Mouse (Mus musculus): ENCODE measurements at regions not wholly inside any gene's neighbourhood (a gene's known extent, or its start where the extent isn't known, plus 50 kb on each side); places are given as distances from the start of the nearest gene placed in this dataset.

- DNase-seq, result no peak
Observed at GRCm38 (mm10) chr6:112152535-112153364, 120.8 kb upstream of the Lmcd1 start.

- DNase-seq, result no peak
Observed at GRCm38 (mm10) chr6:112167487-112167886, 106.1 kb upstream of the Lmcd1 start.

- DNase-seq, result no peak
Observed at GRCm38 (mm10) chr6:112176344-112176743, 97.2 kb upstream of the Lmcd1 start.

GRCm38 (mm10) chr6:112187636-112188035 lies 85.9 kb upstream of the Lmcd1 start:
- no peak for DNase-seq

GRCm38 (mm10) chr6:112191032-112191431 lies 82.5 kb upstream of the Lmcd1 start:
- DNase-seq, result peak; percentile 45

- peak; percentile 86 for DNase-seq
Observed at GRCm38 (mm10) chr6:112197445-112197844, 76.1 kb upstream of the Lmcd1 start.

- DNase-seq, result no peak
Observed at GRCm38 (mm10) chr6:112199241-112199640, 74.3 kb upstream of the Lmcd1 start.

GRCm38 (mm10) chr6:112202120-112202519 lies 71.4 kb upstream of the Lmcd1 start:
- DNase-seq, result no peak

GRCm38 (mm10) chr6:112203321-112203720 lies 70.2 kb upstream of the Lmcd1 start:
- DNase-seq, result no peak

GRCm38 (mm10) chr6:112204956-112205355 lies 68.6 kb upstream of the Lmcd1 start:
- no peak for DNase-seq

- DNase-seq, result no peak
Observed at GRCm38 (mm10) chr6:112205420-112205995, 68.0 kb upstream of the Lmcd1 start.

GRCm38 (mm10) chr6:112207229-112207628 lies 66.3 kb upstream of the Lmcd1 start:
- DNase-seq, result no peak

- peak; percentile 43 for DNase-seq
Observed at GRCm38 (mm10) chr6:112210238-112210950, 63.2 kb upstream of the Lmcd1 start.

GRCm38 (mm10) chr6:112216868-112217267 lies 56.7 kb upstream of the Lmcd1 start:
- no peak for DNase-seq

GRCm38 (mm10) chr6:112218248-112218647 lies 55.3 kb upstream of the Lmcd1 start:
- no peak for DNase-seq

GRCm38 (mm10) chr6:112219641-112220040 lies 53.9 kb upstream of the Lmcd1 start:
- no peak for DNase-seq

GRCm38 (mm10) chr6:112220149-112220548 lies 53.4 kb upstream of the Lmcd1 start:
- DNase-seq, result no peak

GRCm38 (mm10) chr6:112221373-112221772 lies 52.2 kb upstream of the Lmcd1 start:
- DNase-seq, result no peak

GRCm38 (mm10) chr6:112223325-112223724 lies 50.2 kb upstream of the Lmcd1 start:
- no peak for DNase-seq
